Mouse (Mus musculus) megakaryocyte, embryonic 14.5 days (primary cell): ENCODE results near the gene Zfp879. TPM values are rescaled to one million over a fixed set of nuclear protein-coding genes. Genes with fewer than 3 reads are reported as not detected.
A peak's percentile ranks its signal among the peaks of the same experiment; 100 is the strongest.

Experiments used
- H3K27me3 ChIP-seq: replicated peaks from 2 replicates; pipeline ENCODE3; 2012; ENCODE audit warnings: inconsistent platforms
- H3K36me3 ChIP-seq: replicated peaks from 2 replicates; pipeline ENCODE3; 2012; ENCODE audit warnings: low read length, inconsistent platforms, mixed read lengths
- H3K4me1 ChIP-seq: 2 replicates; pipeline ENCODE4 v1.6.1; 2012; ENCODE audit warnings: inconsistent platforms
- H3K4me3 ChIP-seq: replicated peaks from 2 replicates; pipeline ENCODE3; 2012; ENCODE audit warnings: moderate library complexity, mild to moderate bottlenecking, inconsistent platforms
- H3K9me3 ChIP-seq: 2 replicates; pipeline ENCODE4 v1.6.1; 2012; ENCODE audit warnings: inconsistent platforms
- FLI1 ChIP-seq: IDR thresholded peaks from 2 replicates; pipeline ENCODE4 v1.6.1; 2012; ENCODE audit warnings: low read length, inconsistent platforms, mixed read lengths
- GATA1 ChIP-seq: IDR thresholded peaks from 3 replicates; pipeline ENCODE4 v1.6.1; 2012; ENCODE audit warnings: mixed read lengths, low read length, inconsistent platforms, borderline replicate concordance
- polyA plus RNA-seq: library from polyadenylated mRNA; stranded (reverse); fragments of >175 nt; gene quantifications from 2 replicates; pipeline ENCODE4 v1.2.3, GENCODE M21; 2012; ENCODE audit warnings: low replicate concordance; ENCODE audit not compliant: insufficient read depth

Zfp879 gene
- polyA plus RNA-seq: not detected in 2 replicates

- Histone ChIP-seq H3K4me3 (no peak within 1 kb of the TSS), H3K9me3 (peaks cover 15% of the 10 kb centered on the region), H3K27me3 (peaks cover 4% of the 10 kb centered on the region)
Observed at GRCm38 (mm10) chr11:50841023-50841735, at the start of gene Zfp879. Gene Zfp879, minus strand, starts transcription at chr11:50841552.

DNA sequence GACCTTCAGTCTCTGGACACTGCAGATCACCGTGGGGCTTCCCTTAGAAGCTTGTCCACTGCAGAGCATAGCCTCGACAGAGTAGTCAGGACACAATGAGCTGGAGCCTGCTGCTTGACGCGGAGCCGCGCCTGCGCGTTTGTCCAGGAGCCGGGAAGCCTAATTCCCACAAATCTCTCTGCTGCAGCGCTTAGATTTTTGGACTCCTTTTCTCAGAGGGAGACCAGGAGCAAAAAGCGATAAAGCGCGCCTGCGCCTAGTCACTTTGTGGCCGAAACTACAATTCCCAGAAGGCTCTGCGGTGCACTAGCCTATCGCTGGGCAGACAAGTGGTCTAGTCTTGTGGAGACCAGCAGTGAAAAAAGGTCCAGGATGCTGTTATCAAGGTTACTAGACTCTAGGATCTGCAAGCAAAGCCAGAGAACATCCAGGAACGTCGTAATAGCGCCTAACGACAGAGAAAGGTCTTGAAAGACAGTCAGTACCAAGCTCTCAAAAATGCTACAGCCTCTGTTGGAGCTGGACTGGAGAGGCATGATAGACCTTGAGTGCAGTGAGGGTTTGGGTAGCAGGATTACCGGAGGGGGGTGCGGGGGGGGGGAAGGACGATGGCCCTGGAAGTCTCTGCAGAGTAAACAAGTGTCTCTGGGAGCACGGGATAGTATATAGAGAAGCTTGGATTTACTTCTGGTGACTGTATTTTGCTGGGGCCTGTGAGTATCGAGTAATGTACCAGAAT lies 46.2 kb upstream of the Zfp879 start, which contains the start of gene Zfp454:
Gene Zfp454, minus strand, starts transcription at position 262 of the 739 bp plus-strand sequence.
- no peaks in the 10 kb centered on the region for H3K36me3 ChIP-seq
- no peak within 1 kb of the TSS for H3K4me3 ChIP-seq
- no peak for TF ChIP-seq GATA1
- no peak for TF ChIP-seq FLI1
- peaks cover 10% of the 10 kb centered on the region for H3K27me3 ChIP-seq
- H3K9me3 ChIP-seq: peaks cover 36% of the 10 kb centered on the region
- no peaks in the 10 kb centered on the region for H3K4me1 ChIP-seq

More at GRCm38 (mm10) chr11:50841023-50841735, at the start of gene Zfp879:
- H3K4me1 ChIP-seq: no peaks in the 10 kb centered on the region
- TF ChIP-seq FLI1 (no peak), GATA1 (no peak)
- no peaks in the 10 kb centered on the region for H3K36me3 ChIP-seq

DNA sequence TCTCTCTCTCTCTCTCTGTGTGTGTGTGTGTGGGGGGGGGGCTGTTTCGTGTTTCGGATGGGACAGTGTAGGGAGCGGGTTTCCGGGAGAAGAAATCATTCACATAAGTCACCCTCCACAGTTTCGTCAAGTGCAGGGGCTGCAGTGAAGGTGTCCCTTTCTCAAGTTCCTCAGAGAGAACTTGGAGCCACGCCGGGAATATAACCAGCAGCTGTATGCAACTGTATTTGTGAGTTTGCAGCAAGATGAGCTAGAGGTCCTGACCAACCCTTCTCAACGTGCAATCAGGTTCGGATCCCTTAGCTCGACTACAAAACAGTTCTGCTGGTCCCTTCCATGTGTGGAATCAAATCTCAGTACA lies 45.6 kb upstream of the Zfp879 start:
- Histone ChIP-seq H3K27me3 (peaks cover 10% of the 10 kb centered on the region), H3K36me3 (no peaks in the 10 kb centered on the region), H3K4me3 (no peak overlapping the region), H3K4me1 (no peaks in the 10 kb centered on the region), H3K9me3 (peaks cover 32% of the 10 kb centered on the region)
- no peak for TF ChIP-seq FLI1
- no peak for TF ChIP-seq GATA1

DNA sequence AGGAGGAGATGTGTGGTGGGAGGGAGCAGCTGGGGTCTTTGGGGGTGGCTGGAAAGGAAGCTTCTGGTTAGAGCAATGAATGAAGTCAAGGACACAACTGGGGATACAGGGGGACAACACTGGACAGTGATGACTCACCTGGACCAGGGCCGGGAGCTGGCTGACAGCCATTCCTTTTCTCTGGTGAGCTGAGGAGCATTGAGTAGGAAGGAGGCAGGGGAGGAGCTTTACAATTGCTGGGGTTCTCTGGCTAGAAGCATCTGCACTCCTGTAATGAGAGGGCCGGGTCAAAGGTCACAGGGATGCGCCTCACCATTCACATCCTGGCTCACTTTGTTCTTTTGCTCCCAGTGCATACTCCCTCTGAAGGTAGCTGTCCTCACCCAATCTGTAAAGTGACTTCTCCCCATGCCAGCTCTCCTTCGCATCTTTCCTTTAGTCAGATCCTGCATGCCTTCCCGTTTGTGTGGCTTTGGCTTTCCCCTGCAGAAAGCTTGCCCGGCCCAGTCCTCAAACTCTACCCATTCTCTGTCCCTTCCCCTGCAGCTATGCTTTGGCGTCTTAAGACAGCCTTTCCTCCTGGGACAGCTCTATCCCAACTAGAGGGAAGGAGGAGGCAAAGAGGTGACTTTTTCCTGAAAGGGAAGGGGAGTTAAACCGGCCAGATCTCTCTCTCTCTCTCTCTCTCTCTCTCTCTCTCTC lies 45.0 kb upstream of the Zfp879 start:
- no peak overlapping the region for H3K4me3 ChIP-seq
- no peak for TF ChIP-seq FLI1
- no peak for TF ChIP-seq GATA1
- H3K4me1 ChIP-seq: no peaks in the 10 kb centered on the region
- H3K36me3 ChIP-seq: no peaks in the 10 kb centered on the region
- peaks cover 31% of the 10 kb centered on the region for H3K9me3 ChIP-seq
- peaks cover 10% of the 10 kb centered on the region for H3K27me3 ChIP-seq

GRCm38 (mm10) chr11:50883756-50884155 lies 42.4 kb upstream of the Zfp879 start:
- no peaks in the 10 kb centered on the region for H3K36me3 ChIP-seq
- H3K4me1 ChIP-seq: no peaks in the 10 kb centered on the region
- peaks cover 32% of the 10 kb centered on the region for H3K9me3 ChIP-seq
- peaks cover 10% of the 10 kb centered on the region for H3K27me3 ChIP-seq
- no peak for TF ChIP-seq FLI1
- TF ChIP-seq GATA1: no peak
- no peak overlapping the region for H3K4me3 ChIP-seq

DNA sequence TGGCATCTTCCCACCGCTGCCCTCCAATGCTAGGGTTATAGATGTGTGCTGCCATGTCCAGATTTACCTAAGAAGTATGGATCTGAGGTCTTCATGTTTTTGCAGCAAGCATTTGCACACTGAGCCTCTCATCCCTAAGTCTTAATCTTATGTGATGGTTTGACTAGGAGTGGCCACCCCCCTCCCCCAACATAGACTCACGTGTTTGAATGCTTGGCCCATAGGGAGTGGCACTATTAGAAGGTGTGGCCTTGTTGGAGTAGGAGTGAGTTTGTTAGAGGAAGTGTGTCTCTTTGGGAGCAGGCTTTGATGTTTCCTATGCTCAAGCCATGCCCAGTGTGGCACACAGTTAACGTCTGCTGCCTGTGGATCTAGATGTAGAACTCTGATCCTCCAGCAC lies 37.3 kb upstream of the Zfp879 start:
- Histone ChIP-seq H3K4me1 (no peaks in the 10 kb centered on the region), H3K27me3 (no peaks in the 10 kb centered on the region), H3K4me3 (no peak overlapping the region), H3K36me3 (no peaks in the 10 kb centered on the region), H3K9me3 (peaks cover 41% of the 10 kb centered on the region)
- TF ChIP-seq FLI1 (no peak), GATA1 (no peak)

GRCm38 (mm10) chr11:50850989-50851601 lies 9.7 kb upstream of the Zfp879 start:
- Histone ChIP-seq H3K4me1 (peaks cover 8% of the 10 kb centered on the region; the same call in 1 of the 2 replicates), H3K4me3 (peak overlapping the region; percentile 69), H3K9me3 (peaks cover 22% of the 10 kb centered on the region), H3K36me3 (no peaks in the 10 kb centered on the region), H3K27me3 (peaks cover 59% of the 10 kb centered on the region)
- no peak for TF ChIP-seq GATA1
- no peak for TF ChIP-seq FLI1

GRCm38 (mm10) chr11:50850177-50850735 lies 8.9 kb upstream of the Zfp879 start, which contains the start of gene Grm6:
Gene Grm6, plus strand, starts transcription at chr11:50850685.
- H3K27me3 ChIP-seq: peaks cover 61% of the 10 kb centered on the region
- peaks cover 8% of the 10 kb centered on the region; the same call in 1 of the 2 replicates for H3K4me1 ChIP-seq
- peaks cover 22% of the 10 kb centered on the region for H3K9me3 ChIP-seq
- H3K36me3 ChIP-seq: no peaks in the 10 kb centered on the region
- peak within 1 kb of the TSS; percentile 69 for H3K4me3 ChIP-seq
- TF ChIP-seq GATA1: no peak
- no peak for TF ChIP-seq FLI1

DNA sequence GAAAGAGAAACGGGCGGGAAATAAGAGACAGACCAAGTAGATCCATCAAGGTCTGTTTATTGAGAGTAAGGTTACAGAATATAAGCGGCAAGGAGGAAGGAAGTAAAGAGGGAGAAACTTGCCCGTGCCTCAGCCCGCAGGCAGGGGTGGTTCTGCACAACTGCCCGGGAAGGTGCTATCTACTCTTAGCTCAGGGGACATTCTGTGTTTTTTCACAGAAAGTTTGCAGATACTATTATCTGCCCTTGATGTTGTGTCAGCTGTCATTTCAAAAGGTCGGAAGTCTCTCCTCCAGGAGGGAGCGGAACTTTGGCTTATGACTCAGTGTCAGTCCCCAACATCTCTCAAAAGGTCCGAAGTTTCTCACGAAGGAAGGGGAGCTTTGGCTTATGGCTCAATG lies 8.0 kb upstream of the Zfp879 start:
- no peaks in the 10 kb centered on the region for H3K36me3 ChIP-seq

More for the DNA sequence above, 8.0 kb upstream of the Zfp879 start:
- H3K4me1 ChIP-seq: peaks cover 8% of the 10 kb centered on the region; the same call in 1 of the 2 replicates
- peaks cover 25% of the 10 kb centered on the region for H3K9me3 ChIP-seq
- TF ChIP-seq FLI1 (no peak), GATA1 (no peak)
- no peak overlapping the region for H3K4me3 ChIP-seq
- H3K27me3 ChIP-seq: peaks cover 63% of the 10 kb centered on the region
